Comparison of ENCODE assay signal across 8 mouse cellular contexts in genomic region chr19:29641055-29641454, GRCm38 (mm10). TPM values are rescaled to one million over a fixed set of nuclear protein-coding genes. Genes with fewer than 3 reads are reported as not detected.
DNase-seq lines count a peak whose midpoint lies in the region; ATAC-seq and TF ChIP-seq lines count a peak whose summit lies in the region.

No protein-coding gene starts in this region.

- H3K4me2 ChIP-seq in lung, embryonic 16.5 days (ENCODE audit: low read depth, low read length) = peak overlapping the region; percentile 15; the same call in 1 of the 2 replicates
- no peak overlapping the region for H3K4me2 ChIP-seq in midbrain, embryonic 13.5 days (replicated peaks)

- TF ChIP-seq POLR2A in bone marrow, adult 2 months (IDR thresholded peaks at IDR 0.05; ENCODE audit: borderline replicate concordance, control insufficient read depth, low read depth, low read length) = no peak

- H3K9ac ChIP-seq in lung, embryonic 16.5 days (ENCODE audit: low read length) = no peak overlapping the region
- no peak overlapping the region for H3K9ac ChIP-seq in midbrain, embryonic 13.5 days (replicated peaks)

- TF ChIP-seq CTCF in bone marrow, adult 2 months (IDR thresholded peaks at IDR 0.05; ENCODE audit: control insufficient read depth, insufficient read depth, low read length) = no peak

- peak overlapping the region; percentile 59; the same call in 1 of the 2 replicates for H3K27ac ChIP-seq in bone marrow, adult 2 months (ENCODE audit: control insufficient read depth, insufficient read depth, low read depth, low read length, poor library complexity)
- H3K27ac ChIP-seq in lung, embryonic 16.5 days (ENCODE audit: low read length) = no peak overlapping the region
- H3K27ac ChIP-seq in midbrain, embryonic 13.5 days = no peak overlapping the region

- H3K4me1 ChIP-seq in bone marrow, adult 2 months (ENCODE audit: control insufficient read depth, insufficient read depth, low read length) = no peaks in the 10 kb centered on the region; the same call in 1 of the 2 replicates
- H3K4me1 ChIP-seq in lung, embryonic 16.5 days (replicated peaks; ENCODE audit: control insufficient read depth, insufficient read depth, low read length) = no peaks in the 10 kb centered on the region
- H3K4me1 ChIP-seq in midbrain, embryonic 13.5 days (replicated peaks) = peaks cover 7% of the 10 kb centered on the region; the same call in 1 of the 2 replicates

- peaks cover 3% of the 10 kb centered on the region; the same call in 1 of the 2 replicates for H3K27me3 ChIP-seq in lung, embryonic 16.5 days (ENCODE audit: control insufficient read depth, insufficient read depth, low read depth, low read length)
- H3K27me3 ChIP-seq in midbrain, embryonic 13.5 days = no peaks in the 10 kb centered on the region

- peak; percentile 17 for DNase-seq in embryo, embryonic 10 days (ENCODE audit: low spot score)
- no peak for DNase-seq in embryo, embryonic 9.5 days (ENCODE audit: extremely low spot score)
- DNase-seq in induced T-regulatory cell, adult 2 months (ENCODE audit: low read depth) = peak; percentile 89
- no peak for DNase-seq in layer of hippocampus, adult 9-10 months (ENCODE audit: low spot score)
- DNase-seq in testis, postnatal 10 days (ENCODE audit: low spot score) = no peak

- peaks cover 2% of the 10 kb centered on the region; the same call in 1 of the 2 replicates for H3K36me3 ChIP-seq in lung, embryonic 16.5 days (ENCODE audit: control insufficient read depth, insufficient read depth, low read length)
- peaks cover 15% of the 10 kb centered on the region for H3K36me3 ChIP-seq in midbrain, embryonic 13.5 days

- H3K9me3 ChIP-seq in lung, embryonic 16.5 days (ENCODE audit: control insufficient read depth, low read length) = peaks cover 4% of the 10 kb centered on the region; the same call in 1 of the 2 replicates
- H3K9me3 ChIP-seq in midbrain, embryonic 13.5 days = no peaks in the 10 kb centered on the region

- ATAC-seq in lung, embryonic 16.5 days (ENCODE audit: low read depth) = peak; percentile 54; the same call in 1 of the 2 replicates
- ATAC-seq in midbrain, embryonic 13.5 days = no peak

- H3K4me3 ChIP-seq in bone marrow, adult 2 months (replicated peaks; ENCODE audit: control insufficient read depth, low read depth, low read length) = peak overlapping the region; percentile 53
- H3K4me3 ChIP-seq in lung, embryonic 16.5 days (ENCODE audit: low read length) = no peak overlapping the region
- no peak overlapping the region for H3K4me3 ChIP-seq in midbrain, embryonic 13.5 days (replicated peaks)

- 5% methylated on average over 9 of the region's 9 CpGs for WGBS in bone marrow, adult 2 months
- WGBS in lung, embryonic 16.5 days = 45% methylated on average over 7 of the region's 9 CpGs
- WGBS in midbrain, embryonic 13.5 days = 64% methylated on average over 8 of the region's 9 CpGs

RNA-seq across cellular contexts. Expression of gene Ermp1, which starts 7.2 kb away (rescaled TPM):
- 7.5 and 13.7 TPM in 2 replicates for polyA plus RNA-seq in bone marrow, adult 2 months (2011; ENCODE audit: insufficient read depth, insufficient read length, low replicate concordance, missing spikeins)
- 5.8 and 6.2 TPM in 2 replicates for polyA plus RNA-seq in lung, embryonic 16.5 days (2015; fragmentation: Nextera tagmentation; extraction: Ambion mirVana)
- polyA plus RNA-seq in midbrain, embryonic 13.5 days (2015; fragmentation: Nextera tagmentation; extraction: Ambion mirVana) = 7.6 and 7.9 TPM in 2 replicates

RNA-seq across cellular contexts. Expression of gene Mlana, which starts 56.6 kb away (rescaled TPM):
- polyA plus RNA-seq in bone marrow, adult 2 months (2011; ENCODE audit: insufficient read depth, insufficient read length, low replicate concordance, missing spikeins) = not detected in 2 replicates
- not detected in 2 replicates for polyA plus RNA-seq in lung, embryonic 16.5 days (2015; fragmentation: Nextera tagmentation; extraction: Ambion mirVana)
- polyA plus RNA-seq in midbrain, embryonic 13.5 days (2015; fragmentation: Nextera tagmentation; extraction: Ambion mirVana) = not detected in 2 replicates

Comparison
In these comparisons a context has a peak if more than half of its experiments do, and no peak if none do; other contexts are left out.
1. DNase-seq: peak in embryo, embryonic 10 days (single experiment) and induced T-regulatory cell, adult 2 months (single experiment); none in embryo, embryonic 9.5 days (single experiment), layer of hippocampus, adult 9-10 months (single experiment) and testis, postnatal 10 days (single experiment).